ENCODE assay signal across 14 mouse cellular contexts in the genomic region with DNA sequence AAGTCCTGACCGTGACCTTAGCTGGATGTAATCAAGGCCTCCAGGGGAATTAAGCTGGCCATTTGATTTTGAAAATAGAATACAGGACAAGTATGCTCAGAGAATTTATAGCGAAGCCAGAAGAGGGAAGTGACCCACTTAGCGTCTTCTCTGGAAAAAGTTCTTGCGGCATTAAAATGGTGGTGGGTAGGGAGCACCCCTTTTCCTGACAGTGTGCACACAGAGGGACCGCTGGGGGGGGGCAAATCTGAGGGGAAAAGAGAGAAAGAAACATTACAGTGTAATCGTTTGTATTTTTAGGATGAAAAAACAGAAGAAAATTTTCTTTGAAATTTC.
DNase-seq lines count a peak whose midpoint lies in the region; ATAC-seq and TF ChIP-seq lines count a peak whose summit lies in the region.
"Had no signal": no experiment of that assay in that cellular context is flagged by ENCODE, and none has a peak within 500 bp of the region (broad histone marks: within the 10 kb centered on the region; RNA-seq: fewer than 3 reads in every experiment).

No protein-coding gene starts in this region.

- no peak for TF ChIP-seq POLR2A in myocyte (IDR thresholded peaks at IDR 0.05; ENCODE audit: insufficient read length, low read depth)

- H3K9ac ChIP-seq in heart, embryonic 14.5 days (ENCODE audit: low read length), result peak overlapping the region; percentile 28; the same call in 1 of the 2 replicates
- no peak overlapping the region for H3K9ac ChIP-seq in midbrain, embryonic 16.5 days (ENCODE audit: low read depth, low read length)
- H3K9ac ChIP-seq in midbrain, embryonic 11.5 days (ENCODE audit: low read length), result no peak overlapping the region

- peaks cover 0 to 6% of the 10 kb centered on the region in 2 experiments; a peak in 1 of 4 replicates for H3K4me1 ChIP-seq in heart, embryonic 14.5 days (ENCODE audit: control insufficient read depth in 2 of 2, insufficient read depth in 2 of 2, low read length in 2 of 2)
- H3K4me1 ChIP-seq in midbrain, embryonic 16.5 days (ENCODE audit: control insufficient read depth, insufficient read depth, low read length), result peaks cover 6% of the 10 kb centered on the region; the same call in 1 of the 2 replicates
- no peaks in the 10 kb centered on the region for H3K4me1 ChIP-seq in midbrain, embryonic 11.5 days (ENCODE audit: control insufficient read depth, insufficient read depth, low read length)

- WGBS in heart, embryonic 14.5 days, result 71% methylated on average over 6 of the region's 6 CpGs
- 57% methylated on average over 6 of the region's 6 CpGs for WGBS in midbrain, embryonic 16.5 days
- WGBS in midbrain, embryonic 11.5 days, result 74% methylated on average over 6 of the region's 6 CpGs

- ATAC-seq in heart, embryonic 14.5 days (ENCODE audit: insufficient number of reproducible peaks, insufficient read depth, low FRiP score, low read depth), result no peak
- ATAC-seq in midbrain, embryonic 16.5 days, result peak; percentile 45; the same call in 1 of the 2 replicates
- ATAC-seq in midbrain, embryonic 11.5 days (ENCODE audit: low FRiP score), result no peak
- ATAC-seq: lung, postnatal 0 days had no signal

- peak overlapping the region; percentile 35 for H3K4me2 ChIP-seq in heart, embryonic 14.5 days (ENCODE audit: low read length)
- no peak overlapping the region; the same call in 1 of the 2 replicates for H3K4me2 ChIP-seq in midbrain, embryonic 16.5 days (ENCODE audit: low read length)
- H3K4me2 ChIP-seq in midbrain, embryonic 11.5 days, result no peak overlapping the region
- peak overlapping the region; percentile 31 for H3K4me2 ChIP-seq in myocyte (ENCODE audit: low read depth)

- peak overlapping the region in 1 of 2 experiments; percentile 41; a peak in 1 of 4 replicates for H3K27ac ChIP-seq in heart, embryonic 14.5 days (replicated peaks in 1 of 2; ENCODE audit: control insufficient read depth in 1 of 2, insufficient read depth in 1 of 2, low read depth in 2 of 2, low read length in 2 of 2)
- H3K27ac ChIP-seq in midbrain, embryonic 16.5 days (ENCODE audit: low read length), result no peak overlapping the region
- no peak overlapping the region for H3K27ac ChIP-seq in midbrain, embryonic 11.5 days (ENCODE audit: low read depth, low read length)

- H3ac ChIP-seq in myocyte (ENCODE audit: control insufficient read depth, insufficient read length), result no peak overlapping the region

- H3K9me3 ChIP-seq in heart, embryonic 14.5 days (ENCODE audit: control insufficient read depth, low read length), result no peaks in the 10 kb centered on the region
- no peaks in the 10 kb centered on the region for H3K9me3 ChIP-seq in midbrain, embryonic 16.5 days (replicated peaks; ENCODE audit: control insufficient read depth, low read length, poor library complexity, severe bottlenecking)
- no peaks in the 10 kb centered on the region for H3K9me3 ChIP-seq in midbrain, embryonic 11.5 days (ENCODE audit: control insufficient read depth, low read length)

- H3K4me3 ChIP-seq in heart, embryonic 14.5 days (ENCODE audit: control insufficient read depth in 1 of 2, insufficient read depth in 1 of 2, low read depth in 1 of 2, low read length in 2 of 2), result no peak overlapping the region
- H3K4me3 ChIP-seq in midbrain, embryonic 16.5 days (ENCODE audit: low read depth, low read length), result no peak overlapping the region
- H3K4me3 ChIP-seq in midbrain, embryonic 11.5 days (ENCODE audit: low read depth, low read length), result no peak overlapping the region
- H3K4me3 ChIP-seq in myocyte, result no peak overlapping the region

- no peaks in the 10 kb centered on the region for H3K79me2 ChIP-seq in myocyte (ENCODE audit: control insufficient read depth, insufficient read depth)

- no peaks in the 10 kb centered on the region for H3K36me3 ChIP-seq in heart, embryonic 14.5 days (ENCODE audit: control insufficient read depth, insufficient read depth, low read length)
- H3K36me3 ChIP-seq in midbrain, embryonic 16.5 days (ENCODE audit: control insufficient read depth, insufficient read depth, low read length), result no peaks in the 10 kb centered on the region
- H3K36me3 ChIP-seq in midbrain, embryonic 11.5 days (ENCODE audit: control insufficient read depth, insufficient read depth, low read length), result no peaks in the 10 kb centered on the region
- no peaks in the 10 kb centered on the region for H3K36me3 ChIP-seq in myocyte (ENCODE audit: control insufficient read depth, insufficient read depth)

- DNase-seq in adrenal gland, adult 8-10 months, result peak; percentile 17
- DNase-seq in adrenal gland, adult 18-20 months (ENCODE audit: low spot score in 2 of 2), result no peak
- no peak for DNase-seq in heart, adult 9 months (ENCODE audit: low spot score in 2 of 2)
- DNase-seq in midbrain, embryonic 11.5 days (ENCODE audit: low spot score, missing footprints), result no peak
- no peak for DNase-seq in left cerebral cortex, adult 11 months (ENCODE audit: low spot score)
- DNase-seq: cerebellum, postnatal 14 days; heart, postnatal 14 days; kidney, adult 2 months; left cerebral cortex, postnatal 4 days; thymus, adult 18-20 months had no signal

- H3K27me3 ChIP-seq in heart, embryonic 14.5 days (ENCODE audit: control insufficient read depth, insufficient read depth, low read length), result no peaks in the 10 kb centered on the region
- no peaks in the 10 kb centered on the region for H3K27me3 ChIP-seq in midbrain, embryonic 16.5 days (ENCODE audit: control insufficient read depth, insufficient read depth, low read depth, low read length)
- H3K27me3 ChIP-seq in midbrain, embryonic 11.5 days (ENCODE audit: control insufficient read depth, insufficient read depth, low read length), result no peaks in the 10 kb centered on the region
- no peaks in the 10 kb centered on the region for H3K27me3 ChIP-seq in myocyte (ENCODE audit: control insufficient read depth, insufficient read depth, insufficient read length)

TF ChIP-seq in myocyte, 11 proteins besides CTCF, POLR2A, EP300 and RAD21:
- TF ChIP-seq USF1 (IDR thresholded peaks at IDR 0.05; ENCODE audit: low read depth) (no peak), E2F4 (IDR thresholded peaks at IDR 0.05; ENCODE audit: insufficient read depth) (no peak), MYOD1 (IDR thresholded peaks at IDR 0.05; ENCODE audit: control insufficient read depth in 1 of 3, insufficient read length in 2 of 3, low read depth in 2 of 3) (no peak), MYOG (IDR thresholded peaks at IDR 0.05; ENCODE audit: control insufficient read depth in 1 of 3, insufficient read depth in 1 of 3, insufficient read length in 2 of 3, low read depth in 2 of 3) (no peak)
TF ChIP-seq in myocyte: peak in this region for 0.

Comparison
In these comparisons a context has a peak if more than half of its experiments do, and no peak if none do; other contexts are left out.
1. H3K4me2 ChIP-seq: peak in heart, embryonic 14.5 days (single experiment) and myocyte (single experiment); none in midbrain, embryonic 16.5 days (single experiment) and midbrain, embryonic 11.5 days (single experiment).